Mouse (Mus musculus) adrenal gland, postnatal 25 days (tissue): Measurements from ENCODE around the gene Smyd3. TPM values are rescaled to one million over a fixed set of nuclear protein-coding genes. Genes with fewer than 3 reads are reported as not detected.
A peak's percentile ranks its signal among the peaks of the same experiment; 100 is the strongest.

Experiments
- DNase-seq: peaks from one replicate; pipeline ENCODE4 v3.0.0; 2021; ENCODE audit warnings: mixed read lengths
- total RNA-seq: library from RNA; stranded (reverse); gene quantifications from 2 replicates; pipeline ENCODE4 v1.2.3, GENCODE M21; 2021

The Smyd3 gene
- total RNA-seq, 1 experiment from 2014 or later: 9.6 TPM

GRCm38 (mm10) chr1:179286748-179287147 is 231.1 kb downstream of the Smyd3 start:
- no peak for DNase-seq

GRCm38 (mm10) chr1:179282821-179283220 is 235.0 kb downstream of the Smyd3 start:
- no peak for DNase-seq

GRCm38 (mm10) chr1:179281401-179282121 is 236.3 kb downstream of the Smyd3 start:
- DNase-seq: peak; percentile 37

DNA sequence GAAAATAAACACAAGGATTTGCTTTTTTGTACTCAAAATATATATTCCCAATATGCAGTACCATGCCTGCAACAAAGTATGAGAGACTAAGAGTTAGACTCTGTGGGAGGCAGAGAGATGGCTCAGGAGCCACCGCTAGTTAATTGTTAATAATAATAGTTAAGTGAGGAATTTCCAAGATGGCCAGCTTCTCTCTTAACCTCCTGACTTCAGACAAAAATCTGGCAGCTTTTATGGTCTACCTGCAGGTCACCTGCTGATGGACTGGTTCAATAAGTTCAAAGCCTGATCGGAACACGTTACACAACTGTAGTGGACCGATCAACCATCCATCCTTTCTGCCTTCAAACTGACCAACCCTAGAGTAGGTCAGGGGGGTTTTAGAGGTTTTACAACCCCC is 238.7 kb downstream of the Smyd3 start:
- DNase-seq: no peak

GRCm38 (mm10) chr1:179277346-179277745 is 240.5 kb downstream of the Smyd3 start:
- DNase-seq: no peak

- DNase-seq: no peak
Observed at GRCm38 (mm10) chr1:179276866-179277265, 241.0 kb downstream of the Smyd3 start.

GRCm38 (mm10) chr1:179272926-179273325 is 244.9 kb downstream of the Smyd3 start:
- no peak for DNase-seq

GRCm38 (mm10) chr1:179272351-179272750 is 245.5 kb downstream of the Smyd3 start:
- no peak for DNase-seq

DNA sequence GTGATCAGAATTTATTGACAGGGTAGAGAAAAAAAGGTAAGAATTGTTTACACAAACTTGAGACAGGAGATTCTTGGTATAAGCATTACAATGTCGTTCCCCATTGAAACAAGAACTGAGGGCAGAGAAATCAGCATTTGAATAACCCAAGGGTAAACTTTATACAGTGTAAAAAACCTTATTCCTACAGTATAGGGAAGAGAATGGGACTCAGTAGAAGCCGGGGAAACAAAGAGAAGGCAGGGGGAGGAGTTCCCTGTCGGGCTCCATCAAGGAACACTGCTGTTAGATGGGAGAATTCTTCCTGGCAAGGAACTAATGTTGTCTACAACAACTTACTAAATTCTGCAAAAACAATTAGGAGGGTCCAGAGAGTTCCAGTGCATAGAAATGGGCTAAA is 250.9 kb downstream of the Smyd3 start:
- DNase-seq: no peak

DNA sequence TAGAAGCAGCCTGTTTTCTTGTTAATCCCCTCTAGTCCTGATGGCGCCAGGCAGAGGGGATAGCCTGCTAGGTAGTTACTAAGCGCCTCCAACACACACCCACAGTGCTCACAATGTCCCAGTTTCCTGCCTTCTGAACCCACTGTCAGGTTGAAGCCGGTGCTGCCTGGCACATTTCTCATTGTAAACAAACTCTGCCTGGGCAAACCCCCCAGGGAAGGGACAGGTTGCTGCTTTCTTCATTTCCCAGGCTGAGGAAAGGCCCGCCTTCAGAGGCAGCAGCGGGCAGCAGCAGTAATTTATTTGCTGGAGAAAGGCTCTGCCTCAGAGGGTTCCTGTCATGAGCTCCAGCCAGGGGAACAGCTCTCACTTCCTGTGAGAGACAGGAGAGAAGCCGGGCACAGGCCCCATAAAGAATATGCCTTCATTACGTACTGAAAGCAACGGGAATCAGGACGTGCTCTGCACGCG is 256.3 kb downstream of the Smyd3 start:
- DNase-seq: no peak

DNA sequence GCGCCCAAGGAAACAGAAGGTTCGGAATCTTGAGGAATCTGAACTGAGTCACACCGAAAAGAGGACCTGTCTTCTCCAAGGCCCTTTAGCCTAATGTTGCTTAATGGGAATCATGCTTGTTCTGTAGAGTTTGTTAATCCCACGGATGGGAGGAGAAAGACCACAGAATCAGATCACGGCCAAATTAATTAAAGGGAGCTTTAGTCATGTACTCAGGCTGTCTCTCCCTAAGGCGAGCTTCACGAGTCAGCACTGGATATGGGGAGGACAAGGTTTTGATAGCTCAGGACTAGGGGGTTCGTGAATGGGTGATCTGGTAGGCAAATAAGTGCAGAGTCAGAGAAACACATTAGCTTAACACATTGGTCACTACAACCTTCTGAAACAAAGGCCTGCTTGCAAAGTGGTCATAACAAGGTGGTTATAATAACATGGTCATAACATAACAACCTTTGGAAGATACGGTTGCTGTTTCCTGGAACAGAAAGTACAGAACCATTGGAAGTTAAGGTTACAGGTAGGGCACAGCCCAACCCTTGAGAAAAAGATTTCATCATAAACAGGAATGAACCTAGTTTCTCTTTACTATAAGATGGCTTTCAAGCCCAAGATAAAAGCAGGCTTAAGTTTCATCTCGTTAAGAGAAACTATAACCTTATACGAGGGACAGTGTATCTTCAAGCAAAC is 261.9 kb downstream of the Smyd3 start:
- DNase-seq: no peak

- no peak for DNase-seq
Observed at GRCm38 (mm10) chr1:179254531-179254930, 263.3 kb downstream of the Smyd3 start.

- no peak for DNase-seq
Observed at GRCm38 (mm10) chr1:179252611-179253010, 265.2 kb downstream of the Smyd3 start.

DNA sequence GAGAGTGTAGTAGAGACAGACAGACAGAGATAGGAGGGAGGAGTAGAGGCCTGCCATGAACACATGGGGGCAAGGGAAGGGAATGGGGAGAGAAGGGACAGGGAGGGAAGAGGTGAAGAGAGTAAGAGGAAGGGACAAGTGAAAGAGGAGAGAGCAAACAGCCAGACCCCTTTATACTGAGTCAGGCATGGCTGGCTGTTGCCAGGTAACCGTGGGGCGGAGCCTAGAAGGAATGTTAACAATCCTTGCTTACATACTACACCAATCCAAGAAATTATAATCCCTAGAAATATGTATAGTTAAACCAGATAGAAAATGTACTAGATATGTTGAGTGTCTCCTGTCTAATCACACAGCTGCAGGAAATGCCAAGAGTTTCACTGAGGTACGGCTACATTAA is 267.5 kb downstream of the Smyd3 start:
- no peak for DNase-seq

DNA sequence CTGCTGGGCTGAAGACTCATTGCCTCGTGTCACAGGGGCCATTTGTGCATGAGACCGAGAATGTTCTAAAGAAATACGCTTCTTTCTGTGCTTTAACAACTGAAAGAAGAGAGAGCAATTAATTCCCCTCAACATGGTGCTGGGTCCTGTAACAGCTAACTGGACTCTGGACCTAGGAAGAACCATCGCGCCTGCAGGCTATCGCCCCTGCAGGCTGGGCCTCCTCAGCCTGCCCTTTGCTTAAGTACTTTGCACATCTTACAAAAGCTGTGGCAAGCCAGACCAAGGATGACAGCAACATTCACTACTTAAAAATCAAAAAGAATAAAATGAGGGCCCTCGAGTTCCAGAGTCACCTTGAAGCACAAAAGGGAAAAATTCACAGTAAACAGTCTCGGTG is 274.3 kb downstream of the Smyd3 start:
- no peak for DNase-seq

GRCm38 (mm10) chr1:179240663-179241279 is 277.1 kb downstream of the Smyd3 start:
- no peak for DNase-seq

- DNase-seq: no peak
Observed at GRCm38 (mm10) chr1:179238639-179239038, 279.2 kb downstream of the Smyd3 start.

GRCm38 (mm10) chr1:179237989-179238388 is 279.9 kb downstream of the Smyd3 start:
- DNase-seq: peak; percentile 54

DNA sequence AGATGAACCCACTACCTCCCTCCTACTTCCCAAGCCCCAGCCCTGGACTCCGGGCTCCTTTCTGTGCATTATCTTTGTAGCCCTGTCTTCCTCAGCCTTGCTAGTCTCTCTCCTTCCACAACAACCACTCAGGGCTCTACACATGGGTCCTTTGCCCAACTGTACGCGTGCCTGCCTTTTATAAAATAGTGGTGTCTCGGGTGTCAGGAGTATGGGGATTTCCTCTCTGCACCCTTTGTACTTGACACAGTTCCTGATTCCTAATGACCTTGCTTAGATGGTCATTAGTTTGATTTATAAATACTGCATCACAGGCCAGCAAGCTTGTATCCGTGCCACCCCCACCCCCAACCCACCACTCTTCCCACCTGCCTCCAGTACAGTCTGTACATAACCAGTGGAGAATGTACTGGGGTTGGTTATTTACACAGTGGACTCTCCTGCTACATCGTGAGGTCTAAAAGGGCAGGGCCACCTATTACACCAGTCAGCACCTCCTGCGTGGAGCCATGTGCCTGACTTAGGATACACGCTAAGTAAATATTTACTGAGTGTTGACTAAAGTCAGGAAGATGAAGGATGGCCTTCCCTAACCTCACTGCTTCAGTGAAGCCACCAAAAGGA is 281.5 kb downstream of the Smyd3 start:
- DNase-seq: no peak

GRCm38 (mm10) chr1:179231777-179232661 is 285.8 kb downstream of the Smyd3 start:
- DNase-seq: peak; percentile 62

GRCm38 (mm10) chr1:179229515-179229914 is 288.3 kb downstream of the Smyd3 start:
- no peak for DNase-seq

- DNase-seq: no peak
Observed at GRCm38 (mm10) chr1:179220290-179220689, 297.6 kb downstream of the Smyd3 start.
